In genomic region chr4:100273356-100273755, GRCm38 (mm10) we compare ENCODE assay signal across 27 mouse cellular contexts.
"Had no signal": no experiment of that assay in that cellular context is flagged by ENCODE, and none has a peak within 500 bp of the region (broad histone marks: within the 10 kb centered on the region; RNA-seq: fewer than 3 reads in every experiment).

No protein-coding gene starts in this region.

- H3K4me3 ChIP-seq: embryonic facial prominence, embryonic 10.5 days; embryonic facial prominence, embryonic 12.5 days; embryonic facial prominence, embryonic 13.5 days; embryonic facial prominence, embryonic 15.5 days; erythroblast, embryonic 14.5 days; forebrain, embryonic 10.5 days; forebrain, embryonic 12.5 days; forebrain, embryonic 13.5 days; forebrain, embryonic 15.5 days; gastrocnemius, adult 2 months; heart, adult 2 months had no signal

- H3K9me3 ChIP-seq: embryonic facial prominence, embryonic 10.5 days; embryonic facial prominence, embryonic 12.5 days; embryonic facial prominence, embryonic 13.5 days; embryonic facial prominence, embryonic 15.5 days; forebrain, embryonic 10.5 days; forebrain, embryonic 12.5 days; forebrain, embryonic 13.5 days; forebrain, embryonic 15.5 days had no signal

- H3K9ac ChIP-seq: embryonic facial prominence, embryonic 12.5 days; embryonic facial prominence, embryonic 13.5 days; embryonic facial prominence, embryonic 15.5 days; forebrain, embryonic 12.5 days; forebrain, embryonic 13.5 days; forebrain, embryonic 15.5 days; forebrain, postnatal 0 days had no signal

- DNase-seq: cerebellum, adult 8-10 months; cerebellum, adult 9-10 months; cerebellum, adult 9-11 months; cerebellum, postnatal 10 days; cerebellum, postnatal 14 days; cerebellum, postnatal 25 days; cerebellum, postnatal 36 days; embryo, embryonic 11 days; forebrain, postnatal 0 days; gastrocnemius, adult 2 months; gastrocnemius, postnatal 10 days; gastrocnemius, postnatal 14 days; gastrocnemius, postnatal 25 days; gastrocnemius, postnatal 36 days; heart, adult 18-20 months; heart, adult 2 months had no signal

- H3K27me3 ChIP-seq: embryonic facial prominence, embryonic 12.5 days; embryonic facial prominence, embryonic 13.5 days; embryonic facial prominence, embryonic 15.5 days; forebrain, embryonic 12.5 days; forebrain, embryonic 13.5 days; forebrain, embryonic 15.5 days had no signal

- H3K4me2 ChIP-seq: embryonic facial prominence, embryonic 12.5 days; embryonic facial prominence, embryonic 13.5 days; embryonic facial prominence, embryonic 15.5 days; forebrain, embryonic 12.5 days; forebrain, embryonic 13.5 days; forebrain, embryonic 15.5 days had no signal

- H3K36me3 ChIP-seq: embryonic facial prominence, embryonic 10.5 days; embryonic facial prominence, embryonic 12.5 days; embryonic facial prominence, embryonic 13.5 days; embryonic facial prominence, embryonic 15.5 days; forebrain, embryonic 10.5 days; forebrain, embryonic 12.5 days; forebrain, embryonic 15.5 days had no signal

- H3K27ac ChIP-seq: embryonic facial prominence, embryonic 10.5 days; embryonic facial prominence, embryonic 12.5 days; embryonic facial prominence, embryonic 13.5 days; embryonic facial prominence, embryonic 15.5 days; forebrain, embryonic 10.5 days; forebrain, embryonic 12.5 days; forebrain, embryonic 13.5 days; forebrain, embryonic 15.5 days; gastrocnemius, adult 2 months; heart, adult 2 months had no signal

- ATAC-seq: forebrain, embryonic 13.5 days; forebrain, embryonic 14.5 days; forebrain, embryonic 15.5 days; forebrain, embryonic 16.5 days; forebrain, postnatal 0 days had no signal

- H3K4me1 ChIP-seq: embryonic facial prominence, embryonic 13.5 days; forebrain, embryonic 12.5 days; forebrain, embryonic 13.5 days; forebrain, embryonic 15.5 days had no signal
